Comparison of ENCODE assay signal across 25 mouse cellular contexts in genomic region chr16:19903792-19904191, GRCm38 (mm10).
"Had no signal": no experiment of that assay in that cellular context is flagged by ENCODE, and none has a peak within 500 bp of the region (broad histone marks: within the 10 kb centered on the region; RNA-seq: fewer than 3 reads in every experiment).

No protein-coding gene starts in this region.

- H3K9me3 ChIP-seq: embryonic facial prominence, embryonic 10.5 days; embryonic facial prominence, embryonic 12.5 days; embryonic facial prominence, embryonic 13.5 days; embryonic facial prominence, embryonic 15.5 days; forebrain, embryonic 10.5 days; forebrain, embryonic 12.5 days; forebrain, embryonic 13.5 days; forebrain, embryonic 15.5 days had no signal

- H3K9ac ChIP-seq: embryonic facial prominence, embryonic 12.5 days; embryonic facial prominence, embryonic 13.5 days; embryonic facial prominence, embryonic 15.5 days; forebrain, embryonic 12.5 days; forebrain, embryonic 13.5 days; forebrain, embryonic 15.5 days; forebrain, postnatal 0 days had no signal

- H3K4me1 ChIP-seq: embryonic facial prominence, embryonic 10.5 days; embryonic facial prominence, embryonic 12.5 days; embryonic facial prominence, embryonic 13.5 days; embryonic facial prominence, embryonic 15.5 days; forebrain, embryonic 10.5 days; forebrain, embryonic 12.5 days; forebrain, embryonic 13.5 days; forebrain, embryonic 15.5 days had no signal

- H3K36me3 ChIP-seq: embryonic facial prominence, embryonic 10.5 days; embryonic facial prominence, embryonic 12.5 days; embryonic facial prominence, embryonic 13.5 days; embryonic facial prominence, embryonic 15.5 days; forebrain, embryonic 10.5 days; forebrain, embryonic 12.5 days; forebrain, embryonic 15.5 days had no signal

- H3K4me3 ChIP-seq: embryonic facial prominence, embryonic 10.5 days; embryonic facial prominence, embryonic 12.5 days; embryonic facial prominence, embryonic 13.5 days; embryonic facial prominence, embryonic 15.5 days; erythroblast, embryonic 14.5 days; forebrain, embryonic 10.5 days; forebrain, embryonic 12.5 days; forebrain, embryonic 13.5 days; forebrain, embryonic 15.5 days; gastrocnemius, adult 2 months; heart, adult 2 months had no signal

- H3K27me3 ChIP-seq: embryonic facial prominence, embryonic 12.5 days; embryonic facial prominence, embryonic 13.5 days; embryonic facial prominence, embryonic 15.5 days; forebrain, embryonic 12.5 days; forebrain, embryonic 13.5 days; forebrain, embryonic 15.5 days had no signal

- H3K4me2 ChIP-seq: embryonic facial prominence, embryonic 12.5 days; embryonic facial prominence, embryonic 13.5 days; embryonic facial prominence, embryonic 15.5 days; forebrain, embryonic 12.5 days; forebrain, embryonic 13.5 days; forebrain, embryonic 15.5 days had no signal

- H3K27ac ChIP-seq: embryonic facial prominence, embryonic 10.5 days; embryonic facial prominence, embryonic 12.5 days; embryonic facial prominence, embryonic 13.5 days; embryonic facial prominence, embryonic 15.5 days; forebrain, embryonic 10.5 days; forebrain, embryonic 12.5 days; forebrain, embryonic 13.5 days; forebrain, embryonic 15.5 days; gastrocnemius, adult 2 months; heart, adult 2 months had no signal

- DNase-seq: cerebellum, adult 9-10 months; cerebellum, adult 9-11 months; cerebellum, postnatal 10 days; cerebellum, postnatal 14 days; cerebellum, postnatal 25 days; cerebellum, postnatal 36 days; embryo, embryonic 11 days; forebrain, postnatal 0 days; gastrocnemius, adult 2 months; gastrocnemius, postnatal 10 days; gastrocnemius, postnatal 14 days; gastrocnemius, postnatal 25 days; gastrocnemius, postnatal 36 days; heart, adult 11 months; heart, adult 18-20 months; heart, adult 2 months had no signal
